Mouse (Mus musculus) liver (tissue): Measurements from ENCODE around the gene Marf1.
"Not testable (repeated sequence)": the region's sequence is repeated elsewhere in the genome, so short reads cannot be mapped to it uniquely, and the experiment has no call there.

ENCODE experiments used
- DNase-seq: peaks from one replicate; pipeline ENCODE4 v3.0.0-alpha.2; 2020; ENCODE audit warnings: mixed read lengths

Gene Marf1

GRCm38 (mm10) chr16:14135014-14135413, 28.1 kb downstream of the Marf1 start:
- no peak for DNase-seq

- no peak for DNase-seq
Observed at GRCm38 (mm10) chr16:14131838-14132237, 31.3 kb downstream of the Marf1 start.

GRCm38 (mm10) chr16:14131376-14131775, 31.8 kb downstream of the Marf1 start:
- no peak for DNase-seq

- no peak for DNase-seq
Observed at GRCm38 (mm10) chr16:14130796-14131195, 32.4 kb downstream of the Marf1 start.

- DNase-seq: no peak
Observed at GRCm38 (mm10) chr16:14128977-14129376, 34.2 kb downstream of the Marf1 start.

GRCm38 (mm10) chr16:14125253-14125652, 37.9 kb downstream of the Marf1 start:
- no peak for DNase-seq

- DNase-seq: no peak
Observed at GRCm38 (mm10) chr16:14124709-14125108, 38.4 kb downstream of the Marf1 start.

- DNase-seq: no peak
Observed at GRCm38 (mm10) chr16:14123901-14124300, 39.2 kb downstream of the Marf1 start.

- DNase-seq: no peak
Observed at GRCm38 (mm10) chr16:14122586-14122985, 40.6 kb downstream of the Marf1 start.

GRCm38 (mm10) chr16:14121563-14121962, 41.6 kb downstream of the Marf1 start:
- no peak for DNase-seq

- no peak for DNase-seq
Observed at GRCm38 (mm10) chr16:14120941-14121340, 42.2 kb downstream of the Marf1 start.

GRCm38 (mm10) chr16:14117299-14117698, 45.9 kb downstream of the Marf1 start:
- no peak for DNase-seq

- no peak for DNase-seq
Observed at GRCm38 (mm10) chr16:14112742-14113141, 50.4 kb downstream of the Marf1 start.

- DNase-seq: no peak
Observed at GRCm38 (mm10) chr16:14112133-14112532, 51.0 kb downstream of the Marf1 start.

- DNase-seq: no peak
Observed at GRCm38 (mm10) chr16:14110922-14111321, 52.2 kb downstream of the Marf1 start.

GRCm38 (mm10) chr16:14109651-14110230, 53.4 kb downstream of the Marf1 start:
- DNase-seq: no peak

GRCm38 (mm10) chr16:14105891-14106290, 57.3 kb downstream of the Marf1 start:
- no peak for DNase-seq

- no peak for DNase-seq
Observed at GRCm38 (mm10) chr16:14091771-14092170, 71.4 kb downstream of the Marf1 start.

- DNase-seq: no peak
Observed at GRCm38 (mm10) chr16:14089296-14089695, 73.9 kb downstream of the Marf1 start.

GRCm38 (mm10) chr16:14088249-14088648, 74.9 kb downstream of the Marf1 start:
- DNase-seq: no peak

- no peak for DNase-seq
Observed at GRCm38 (mm10) chr16:14082925-14083324, 80.2 kb downstream of the Marf1 start.

GRCm38 (mm10) chr16:14070471-14071169, 92.5 kb downstream of the Marf1 start:
- no peak for DNase-seq

- DNase-seq: not testable (repeated sequence)
Observed at GRCm38 (mm10) chr16:14068701-14069100, 94.5 kb downstream of the Marf1 start.

- not testable (repeated sequence) for DNase-seq
Observed at GRCm38 (mm10) chr16:14066571-14066970, 96.6 kb downstream of the Marf1 start.

GRCm38 (mm10) chr16:14059869-14060268, 103.3 kb downstream of the Marf1 start:
- no peak for DNase-seq
